Mouse (Mus musculus): ENCODE results near the gene Gm49384.

- TF ChIP-seq CTCF (IDR thresholded peaks at IDR 0.05; ENCODE audit: extremely low read depth, insufficient read depth, low read length) (no peak), POLR2A (IDR thresholded peaks at IDR 0.05; ENCODE audit: extremely low read depth, insufficient read depth, low read length) (no peak)
Observed at GRCm38 (mm10) chr12:69167656-69168460, 36.2 kb downstream of the Gm49384 start.
